Mouse (Mus musculus): Measurements from ENCODE around the gene Dnah17.
A peak's percentile ranks its signal among the peaks of the same experiment; 100 is the strongest.

The Dnah17 gene

DNA sequence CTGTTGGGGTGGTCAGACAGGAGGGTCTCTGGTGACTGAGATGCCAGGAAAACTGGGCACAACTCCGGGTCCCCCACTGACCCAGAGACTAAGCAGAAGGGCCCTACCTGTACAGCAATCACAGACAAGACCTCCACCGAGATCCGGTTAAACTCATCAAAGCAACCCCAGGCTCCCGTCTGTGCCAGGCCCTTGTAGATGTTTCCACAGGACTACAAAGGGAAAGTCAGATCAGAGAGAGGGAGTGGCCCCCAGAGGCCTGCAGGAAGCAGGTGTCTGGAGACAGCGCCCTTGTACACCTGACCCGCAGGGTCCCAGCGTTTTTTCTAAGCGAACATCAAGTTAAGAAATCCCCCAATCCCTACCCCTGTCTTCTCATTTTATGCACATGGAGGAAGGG lies 44.5 kb downstream of the Dnah17 start:
- no peak for DNase-seq (ENCODE audit: low read depth)

- no peak for DNase-seq (ENCODE audit: low read depth)
These were observed 45.3 kb downstream of the Dnah17 start for GRCm38 (mm10) chr11:118085176-118085575.

- no peak for DNase-seq (ENCODE audit: low read depth)
These were observed 46.2 kb downstream of the Dnah17 start for GRCm38 (mm10) chr11:118084266-118084665.

DNA sequence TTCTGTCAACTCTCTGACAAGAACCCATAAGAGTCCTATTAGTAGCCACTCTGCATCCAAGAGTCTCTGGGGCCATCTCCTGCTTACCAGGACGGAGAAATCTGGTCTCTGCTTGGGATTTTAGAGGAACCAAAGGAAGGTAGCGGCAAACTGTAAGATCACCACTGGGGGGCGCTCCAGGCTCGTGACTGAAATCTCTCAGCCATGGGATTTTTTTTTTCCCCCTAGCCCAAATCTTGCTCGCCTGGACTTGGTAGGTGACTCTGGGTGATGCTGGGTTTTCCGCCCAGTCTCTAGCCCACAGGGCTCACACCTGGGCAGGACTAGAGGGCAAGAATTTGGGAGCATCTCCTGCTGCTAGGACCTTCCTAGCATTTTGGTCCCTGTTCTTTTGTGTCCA lies 46.6 kb downstream of the Dnah17 start:
- DNase-seq (ENCODE audit: low read depth), result peak; percentile 86

DNA sequence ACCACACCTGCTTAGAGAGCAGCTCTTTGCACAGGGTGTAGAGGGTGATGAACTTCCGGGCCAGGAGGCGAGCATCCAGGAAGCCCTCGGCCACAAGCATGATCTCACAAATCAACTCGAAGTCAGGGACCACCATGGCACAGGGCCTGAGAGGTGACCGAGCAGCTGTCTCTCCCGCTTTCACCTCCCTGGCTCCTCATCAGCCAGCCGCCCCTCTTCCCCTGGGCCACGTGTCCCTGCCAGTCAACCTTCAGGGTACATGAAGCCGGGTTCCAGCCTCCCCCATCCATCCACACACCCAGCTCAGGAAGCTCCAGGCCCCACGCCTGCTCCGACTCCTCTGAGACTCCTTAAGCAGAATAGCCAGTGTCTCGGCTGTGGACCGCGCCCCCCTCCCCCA lies 48.1 kb downstream of the Dnah17 start:
- no peak for DNase-seq (ENCODE audit: low read depth)

GRCm38 (mm10) chr11:118079750-118080149 lies 50.7 kb downstream of the Dnah17 start:
- DNase-seq (ENCODE audit: low read depth), result no peak

DNA sequence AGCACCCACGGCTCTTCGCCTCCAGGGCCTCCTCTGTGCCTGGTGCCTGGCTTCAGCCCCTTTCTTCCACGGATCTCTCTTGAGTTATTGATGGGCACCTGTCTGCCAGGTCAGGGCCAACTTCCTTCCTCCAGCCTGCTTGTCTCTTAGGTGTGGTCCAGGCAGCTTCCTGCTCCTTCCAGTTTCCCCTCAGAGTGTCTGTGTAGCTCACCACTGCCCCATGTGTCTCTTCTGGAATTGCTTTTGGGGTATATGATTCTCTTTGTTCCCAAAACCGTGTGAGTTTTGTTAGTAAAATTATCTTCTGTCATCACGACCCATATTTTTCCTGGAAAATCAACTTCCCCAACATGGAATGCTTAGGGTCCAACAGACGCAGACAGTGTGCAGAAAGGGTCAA lies 53.5 kb downstream of the Dnah17 start:
- DNase-seq (ENCODE audit: low read depth), result no peak

DNA sequence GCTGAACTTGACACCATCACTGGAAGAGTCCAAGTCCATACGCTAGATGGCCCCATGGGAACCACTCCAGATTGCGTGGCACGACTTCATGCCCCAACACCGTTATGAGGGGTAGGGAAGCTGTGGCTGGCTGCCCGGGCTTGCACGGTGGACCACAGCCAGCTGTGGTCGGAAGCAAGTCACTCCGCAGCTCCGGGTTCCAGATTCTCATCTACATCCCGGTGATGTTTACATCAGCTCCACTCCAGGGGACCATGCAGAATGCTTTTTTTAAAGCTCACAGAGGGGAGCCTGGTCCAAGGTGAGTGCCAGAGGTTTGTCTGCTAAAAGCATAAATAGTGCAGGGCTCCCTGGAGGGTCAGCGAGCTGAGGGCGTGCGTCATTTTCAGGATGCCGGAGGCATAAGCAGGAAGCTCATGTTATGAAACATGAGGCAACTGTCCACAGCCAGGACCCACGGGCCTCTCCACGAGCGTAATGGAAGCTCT lies 55.4 kb downstream of the Dnah17 start:
- DNase-seq (ENCODE audit: low read depth), result peak; percentile 75

GRCm38 (mm10) chr11:118071227-118071912 lies 59.1 kb downstream of the Dnah17 start:
- no peak for DNase-seq (ENCODE audit: low read depth)

- no peak for DNase-seq (ENCODE audit: low read depth)
These were observed 61.6 kb downstream of the Dnah17 start for GRCm38 (mm10) chr11:118068812-118069332.

GRCm38 (mm10) chr11:118067588-118067987 lies 62.8 kb downstream of the Dnah17 start:
- DNase-seq (ENCODE audit: low read depth), result no peak

DNA sequence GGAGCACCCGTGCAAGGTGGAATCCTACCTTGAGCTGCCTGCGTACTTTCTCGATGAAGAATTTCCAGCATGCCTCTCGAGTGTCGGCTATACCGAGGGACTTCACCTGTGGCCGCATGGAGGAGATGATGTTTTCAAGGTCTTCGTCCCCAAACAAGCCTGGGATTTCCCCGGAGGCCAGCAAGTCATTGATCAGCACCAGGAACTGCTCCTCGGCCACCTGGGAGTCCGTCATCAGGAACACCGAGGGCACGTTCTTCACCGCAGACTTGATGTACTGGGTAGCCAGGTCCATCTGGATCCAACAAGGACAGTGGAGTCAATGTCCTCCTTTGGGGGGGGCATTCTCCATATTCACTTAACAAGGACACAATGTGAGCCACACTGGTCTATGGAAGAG lies 70.4 kb downstream of the Dnah17 start:
- no peak for DNase-seq (ENCODE audit: low read depth)

DNA sequence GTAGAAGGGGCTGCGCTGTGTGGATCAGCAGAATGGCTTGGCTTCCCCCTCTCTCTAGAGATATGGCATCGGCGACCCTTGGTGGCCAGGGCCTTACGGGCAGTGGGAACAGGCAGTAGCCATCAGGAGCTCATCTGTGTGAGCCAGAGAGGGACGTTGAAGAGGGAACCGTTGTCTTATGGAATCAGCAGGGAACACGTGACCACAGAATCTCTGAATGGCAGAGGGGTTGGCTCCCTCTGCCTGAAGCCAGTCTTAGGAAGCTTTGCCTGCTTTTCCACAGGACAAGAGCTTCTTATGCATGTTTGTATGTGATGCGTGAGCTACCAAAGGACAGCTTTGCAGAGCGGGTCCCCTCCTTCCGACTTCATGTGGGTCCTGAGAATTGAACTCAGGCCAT lies 71.6 kb downstream of the Dnah17 start:
- no peak for DNase-seq (ENCODE audit: low read depth)

DNA sequence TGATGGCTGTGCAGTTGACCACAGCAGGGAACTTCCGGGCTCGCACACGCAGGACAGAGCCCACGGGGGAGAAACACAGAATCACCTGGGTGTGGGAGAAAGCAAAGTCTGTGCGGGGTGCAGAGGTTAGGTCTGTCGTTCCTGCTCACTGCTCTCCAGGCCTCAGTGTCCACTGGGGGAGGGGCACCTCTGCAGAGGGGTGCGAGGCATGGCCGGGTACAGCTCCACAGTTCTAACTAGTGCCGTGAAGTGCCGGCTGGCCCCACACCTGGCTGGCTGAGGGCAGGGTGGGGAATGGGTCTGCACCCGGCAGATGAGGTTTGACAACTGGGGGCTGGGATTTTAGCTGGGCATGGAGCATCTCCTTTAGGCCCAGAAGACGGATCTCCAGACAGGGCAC lies 72.1 kb downstream of the Dnah17 start:
- no peak for DNase-seq (ENCODE audit: low read depth)

DNA sequence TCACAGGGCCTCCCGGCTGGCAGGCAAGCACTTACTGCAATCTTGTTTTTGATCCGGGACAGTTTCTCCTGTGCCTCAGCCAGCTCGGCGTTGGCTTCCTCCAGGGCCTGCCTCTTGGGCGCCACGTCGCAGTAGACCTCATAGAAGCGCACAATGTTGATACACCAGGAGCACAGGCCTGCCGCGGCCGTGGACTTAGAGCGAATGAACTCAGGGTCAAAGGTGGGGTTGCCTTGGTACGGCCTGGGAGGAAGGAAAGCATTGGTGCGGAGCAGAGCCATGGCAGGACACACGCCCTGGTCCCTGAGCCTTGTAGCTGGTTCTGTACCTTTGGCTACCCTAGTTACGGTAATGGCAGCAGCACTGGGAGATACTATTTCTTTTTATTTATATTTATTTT lies 80.3 kb downstream of the Dnah17 start:
- no peak for DNase-seq (ENCODE audit: low read depth)

GRCm38 (mm10) chr11:118049641-118050040 lies 80.8 kb downstream of the Dnah17 start:
- DNase-seq (ENCODE audit: low read depth), result peak; percentile 6

GRCm38 (mm10) chr11:118043293-118043907 lies 87.0 kb downstream of the Dnah17 start:
- peak; percentile 47 for DNase-seq (ENCODE audit: low read depth)

- DNase-seq (ENCODE audit: low read depth), result no peak
These were observed 87.6 kb downstream of the Dnah17 start for GRCm38 (mm10) chr11:118042791-118043190.

- DNase-seq (ENCODE audit: low read depth), result no peak
These were observed 95.4 kb downstream of the Dnah17 start for GRCm38 (mm10) chr11:118035068-118035467.

DNA sequence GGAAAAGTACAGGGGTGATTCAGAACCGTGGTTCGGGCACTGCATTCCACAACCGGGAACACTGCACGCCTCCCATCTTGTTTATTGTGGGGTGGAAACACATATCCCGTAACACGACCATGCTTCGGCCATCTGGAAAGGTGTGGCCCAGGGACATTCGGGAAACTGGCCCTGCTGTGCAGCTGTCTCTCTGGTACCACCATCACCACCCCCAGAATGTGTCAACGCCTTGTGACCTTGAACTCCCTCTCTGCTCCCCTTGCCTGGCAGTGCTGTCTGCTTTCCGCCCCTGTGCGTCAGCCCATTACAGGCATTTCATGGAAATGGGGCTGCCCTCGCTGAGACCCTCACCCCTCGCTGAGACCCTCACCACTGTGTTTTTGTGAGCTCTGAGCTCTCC lies 96.0 kb downstream of the Dnah17 start:
- peak; percentile 17 for DNase-seq (ENCODE audit: low read depth)

- DNase-seq (ENCODE audit: low read depth), result no peak
These were observed 99.3 kb downstream of the Dnah17 start for GRCm38 (mm10) chr11:118031134-118031533.

DNA sequence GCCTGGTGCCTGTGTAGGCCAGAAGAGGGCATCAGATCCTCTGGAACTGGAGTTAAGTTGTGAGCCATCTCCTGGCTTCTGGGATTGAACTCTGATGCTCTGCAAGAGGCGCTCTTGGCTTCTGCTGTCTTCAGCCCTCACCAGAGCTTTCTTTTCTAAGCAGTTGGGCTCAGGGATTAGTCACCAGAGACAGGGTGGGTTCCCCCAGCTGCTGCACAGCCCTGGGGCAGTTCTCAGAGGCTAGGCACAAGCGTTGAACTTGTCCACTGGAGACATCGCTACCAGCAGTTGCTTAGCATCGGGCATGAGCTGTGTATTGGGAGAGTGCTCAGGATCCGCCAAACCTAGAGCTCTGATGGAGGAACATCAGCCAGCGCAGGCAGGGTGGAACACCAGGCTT lies 101.3 kb downstream of the Dnah17 start:
- DNase-seq (ENCODE audit: low read depth), result peak; percentile 41

- DNase-seq (ENCODE audit: low read depth), result no peak
These were observed 106.3 kb downstream of the Dnah17 start for GRCm38 (mm10) chr11:118024111-118024510.

- no peak for DNase-seq (ENCODE audit: low read depth)
These were observed 107.0 kb downstream of the Dnah17 start for GRCm38 (mm10) chr11:118023475-118023874.
